Mouse (Mus musculus): ENCODE data around the gene Tnfrsf11a.

DNA sequence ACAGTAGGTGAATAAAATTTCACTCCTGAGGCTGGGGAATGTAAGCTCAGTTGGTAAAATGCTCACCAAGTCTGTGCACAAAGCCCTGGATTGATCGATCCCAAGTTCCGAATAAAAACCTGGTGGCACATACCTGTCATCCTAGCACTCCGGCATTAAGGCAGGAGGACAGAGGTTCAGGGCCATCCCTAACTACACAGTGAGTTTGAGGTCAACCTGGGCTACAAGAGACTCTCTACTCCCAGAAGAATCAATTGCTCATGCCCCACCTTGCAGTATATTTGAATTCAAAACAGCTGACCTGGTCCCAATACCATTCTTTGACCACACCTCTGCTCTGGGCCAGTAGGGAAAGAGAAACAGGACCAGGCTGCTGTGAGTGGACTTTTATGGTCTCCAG, 35.2 kb downstream of the Tnfrsf11a start:
- TF ChIP-seq CTCF (IDR thresholded peaks at IDR 0.05; ENCODE audit: low read depth) = no peak
- no peak for TF ChIP-seq EP300 (IDR thresholded peaks at IDR 0.05; ENCODE audit: low read depth)
